Mouse (Mus musculus) embryonic fibroblast, embryonic 13.5 days (primary cell): ENCODE data around the gene Gng2.

Experiments used
- CTCF ChIP-seq: IDR thresholded peaks from 2 replicates; pipeline ENCODE4 v1.5.1; 2011; ENCODE audit warnings: mild to moderate bottlenecking, control low read depth, low read length, moderate library complexity, borderline replicate concordance; ENCODE audit not compliant: insufficient read depth
- POLR2A ChIP-seq: IDR thresholded peaks from 2 replicates; pipeline ENCODE4 v1.6.1; 2011; ENCODE audit warnings: low read depth, mild to moderate bottlenecking, control low read depth, low read length, moderate library complexity

DNA sequence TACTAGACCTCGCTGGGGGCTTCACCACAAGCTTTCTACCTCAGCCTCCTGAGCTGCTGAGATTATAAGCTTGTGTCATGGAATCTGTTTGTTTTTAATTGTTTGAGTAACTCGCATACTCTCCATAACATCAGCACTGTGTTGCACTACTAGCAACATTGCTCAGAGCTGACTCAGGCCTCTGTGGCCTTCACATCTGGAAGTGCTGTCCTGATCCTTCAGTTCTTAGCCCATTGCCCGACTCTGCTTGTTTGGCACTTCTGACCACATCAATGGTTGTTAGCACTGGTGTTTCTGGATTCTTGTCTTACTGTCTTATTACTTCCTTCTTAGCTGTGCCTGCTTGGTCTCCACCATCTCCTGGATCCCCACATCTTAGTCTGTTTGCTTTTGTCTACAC is 64.5 kb downstream of the Gng2 start:
- no peak for TF ChIP-seq CTCF
- TF ChIP-seq POLR2A = no peak
